Mouse (Mus musculus) T-cell, adult 2 months (primary cell): ENCODE data around the gene Snx3.
A peak's percentile ranks its signal among the peaks of the same experiment; 100 is the strongest.

Experiments
- DNase-seq: peaks from one replicate; pipeline ENCODE4 v3.0.0; 2022; ENCODE audit warnings: low spot score

The Snx3 gene

GRCm38 (mm10) chr10:42510141-42510540, 8.3 kb downstream of the Snx3 start:
- DNase-seq = no peak

GRCm38 (mm10) chr10:42511184-42512135, 9.6 kb downstream of the Snx3 start:
- DNase-seq = no peak

DNA sequence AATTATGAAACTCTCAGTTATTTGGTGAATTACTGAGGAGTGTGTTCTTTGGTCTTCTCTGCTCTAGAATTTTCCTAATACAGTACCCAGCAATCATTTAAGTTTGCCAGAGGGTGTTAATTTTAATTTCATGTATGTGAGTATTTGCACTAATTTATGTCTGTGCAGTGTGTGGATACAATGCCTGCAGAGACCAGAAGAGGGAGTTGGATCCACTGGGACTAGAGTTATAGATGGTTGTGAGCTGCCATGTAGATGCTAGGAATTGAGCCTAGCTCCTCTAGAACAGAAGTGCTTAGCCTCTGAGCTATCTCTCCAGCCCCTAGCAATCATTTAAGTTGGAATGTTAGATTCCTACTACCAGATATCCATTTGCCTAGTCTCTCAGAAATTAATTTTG, 12.3 kb downstream of the Snx3 start:
- no peak for DNase-seq

DNA sequence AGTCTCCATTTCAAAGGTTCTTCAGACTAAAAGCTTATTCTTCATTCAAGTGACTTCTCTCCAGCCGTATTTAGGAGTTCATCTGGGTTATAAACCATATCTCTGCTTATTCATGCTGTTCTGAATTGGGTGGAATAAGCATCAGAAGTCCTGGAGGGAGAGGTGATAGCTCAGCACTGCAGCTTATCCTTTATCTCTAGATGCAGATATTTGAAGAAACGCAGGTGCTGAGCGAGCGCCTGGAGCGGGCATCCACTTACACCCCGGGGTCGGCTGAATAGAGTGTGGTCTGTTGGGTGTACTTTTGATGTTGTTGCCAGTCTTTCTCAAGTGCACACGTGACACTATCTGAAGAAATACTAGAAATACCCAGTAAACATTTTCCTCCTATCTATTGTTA, 16.5 kb downstream of the Snx3 start:
- peak; percentile 19 for DNase-seq

GRCm38 (mm10) chr10:42521315-42521981, 19.6 kb downstream of the Snx3 start:
- no peak for DNase-seq

DNA sequence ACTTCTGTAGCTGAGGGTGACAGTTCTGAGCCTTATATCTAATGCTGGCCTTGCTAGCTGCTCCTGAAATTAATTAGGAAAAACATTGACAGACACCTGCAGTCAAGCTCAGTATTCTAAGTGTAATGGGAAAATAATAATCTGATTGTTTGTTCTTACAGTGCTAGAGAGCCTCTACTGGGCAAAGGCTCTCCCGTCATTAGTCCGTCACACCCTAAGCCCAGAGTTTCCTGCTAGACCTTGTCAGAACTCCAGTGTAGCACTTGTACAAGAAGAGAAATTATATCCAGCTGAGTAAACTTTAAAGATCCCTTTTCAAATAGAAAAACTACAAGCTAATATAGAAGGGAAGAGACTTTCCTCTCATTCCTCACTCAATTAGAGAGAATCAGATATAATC, 21.1 kb downstream of the Snx3 start:
- no peak for DNase-seq

DNA sequence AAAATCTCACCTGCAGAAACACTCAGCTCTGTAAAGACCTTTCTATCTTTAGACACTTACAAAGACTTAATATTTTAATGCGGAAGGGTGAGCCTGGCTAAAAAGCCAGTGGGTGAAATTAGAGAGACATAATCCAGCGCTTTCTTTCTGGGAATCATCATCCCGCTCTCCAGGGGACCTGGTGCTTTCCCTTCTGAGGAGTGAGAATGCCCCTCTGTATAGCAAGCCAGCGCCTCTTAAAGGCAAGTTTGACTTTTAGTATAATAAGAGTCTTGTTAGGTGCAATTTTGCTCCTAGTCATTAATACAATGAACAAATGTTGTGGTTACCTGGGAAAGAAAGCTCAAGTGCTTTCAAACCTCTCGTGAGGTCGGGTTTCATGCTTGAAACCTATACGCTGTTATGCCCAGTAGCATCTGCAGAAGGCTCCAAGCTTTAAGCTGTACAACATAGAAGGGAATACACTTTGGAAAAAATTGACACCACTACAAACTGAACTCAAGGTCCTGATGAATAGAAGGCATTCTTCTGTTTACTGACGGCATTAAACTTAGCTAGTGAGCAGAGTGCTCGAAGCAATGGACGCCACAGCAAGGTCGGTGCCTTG, 21.8 kb downstream of the Snx3 start:
- no peak for DNase-seq

DNA sequence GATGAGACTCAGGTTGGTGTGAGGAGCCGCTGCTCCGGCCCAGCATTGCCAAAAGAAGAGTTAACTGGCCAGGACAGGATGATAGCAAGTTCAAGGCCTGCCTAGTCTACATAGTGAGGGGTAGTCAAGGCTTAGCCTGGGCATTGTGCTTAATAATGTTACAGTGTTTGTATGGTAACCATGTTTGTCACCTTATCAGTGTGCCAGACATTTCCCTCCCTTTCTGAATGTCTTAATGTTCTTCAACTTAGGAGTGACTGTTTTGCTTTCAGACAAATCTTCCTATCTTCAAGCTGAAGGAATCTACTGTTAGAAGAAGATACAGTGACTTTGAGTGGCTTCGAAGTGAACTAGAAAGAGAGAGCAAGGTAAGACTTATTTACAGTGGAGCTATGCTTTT, 23.9 kb downstream of the Snx3 start:
- DNase-seq = no peak

DNA sequence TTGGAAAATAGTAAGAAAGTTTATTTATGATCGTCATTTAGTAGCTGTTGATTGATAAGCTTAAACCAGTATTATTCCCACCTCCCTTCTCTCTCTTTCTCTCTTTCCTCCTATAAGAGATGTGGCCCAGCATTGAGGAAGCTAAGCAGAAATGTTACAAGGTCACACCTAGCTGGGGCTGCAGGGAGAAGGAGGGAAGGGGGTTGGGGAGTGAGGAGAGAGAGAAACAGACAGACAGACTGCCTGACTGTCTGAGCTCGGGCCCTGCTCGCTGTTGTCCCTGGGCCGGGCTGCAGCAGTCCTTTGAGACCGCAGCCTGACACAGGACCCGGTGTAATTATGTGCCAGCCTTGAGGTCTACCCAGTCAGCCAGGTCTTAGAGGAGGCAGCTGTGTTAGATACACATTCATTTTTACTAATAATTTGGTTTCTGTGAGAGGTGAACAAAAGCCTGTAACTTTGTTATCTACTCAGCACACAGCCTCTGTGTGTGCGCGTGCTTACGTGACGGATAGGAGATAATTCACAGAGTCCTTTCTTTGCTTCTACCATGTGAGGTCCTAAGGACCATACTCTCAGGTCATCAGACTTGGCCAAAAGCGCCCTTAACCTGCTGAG, 32.1 kb downstream of the Snx3 start:
- no peak for DNase-seq

GRCm38 (mm10) chr10:42537571-42538316, 35.9 kb downstream of the Snx3 start:
- DNase-seq = no peak

DNA sequence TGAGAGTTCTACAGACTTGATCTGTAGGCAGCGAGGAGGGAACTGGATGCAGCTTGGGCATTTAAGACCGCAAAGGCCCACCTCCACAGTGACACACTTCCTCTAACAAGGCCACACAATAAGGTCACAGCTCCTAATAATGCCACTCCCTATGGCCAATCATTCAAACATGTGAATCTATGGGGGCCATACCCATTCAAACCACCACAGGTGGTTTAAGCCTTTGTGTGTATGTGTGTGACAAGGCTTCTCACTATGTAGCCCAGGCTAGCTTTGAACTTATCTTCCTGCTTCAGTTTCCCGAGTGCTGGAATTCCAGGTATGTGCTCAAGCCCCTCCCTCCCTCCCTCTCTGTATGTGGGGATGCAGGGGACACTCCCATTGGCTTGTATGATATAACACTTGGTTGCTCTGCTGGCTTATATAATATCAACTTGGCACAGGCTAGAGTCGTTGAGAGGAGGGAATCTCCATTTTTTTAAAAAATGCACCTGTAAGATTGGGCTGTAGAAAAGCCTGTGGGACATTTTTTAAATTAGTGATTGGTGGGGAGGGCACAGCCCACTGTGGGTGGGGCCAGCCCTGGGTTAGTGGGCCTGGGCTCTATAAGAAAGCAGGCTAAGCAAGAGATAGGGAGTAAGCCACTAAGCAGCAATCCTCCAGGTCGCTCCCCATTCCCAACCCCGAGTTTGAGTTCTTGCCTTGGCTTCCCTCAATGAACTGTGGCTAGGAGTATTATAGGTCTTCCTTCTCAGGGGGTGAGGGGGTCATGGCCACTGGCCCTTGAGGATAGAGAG, 44.1 kb downstream of the Snx3 start:
- no peak for DNase-seq

DNA sequence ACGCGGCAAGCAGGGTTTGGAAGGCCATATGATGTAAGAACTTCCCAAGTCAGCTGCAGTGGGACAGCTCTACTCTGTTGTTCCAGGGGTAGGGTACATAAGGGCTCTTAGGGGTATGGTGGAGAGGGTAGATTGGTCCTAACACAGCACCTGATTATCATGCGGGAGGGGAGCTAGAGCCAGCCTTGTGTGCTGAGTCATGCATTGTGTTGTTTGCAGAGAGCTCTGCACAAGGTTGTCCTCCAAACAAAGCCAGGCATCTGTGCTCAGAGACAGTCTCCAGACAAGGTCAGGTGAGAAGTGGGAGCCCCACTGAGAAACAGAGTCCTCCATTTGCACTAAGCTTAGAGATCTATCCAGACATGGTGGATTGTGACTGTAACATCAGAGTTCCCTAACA, 44.7 kb downstream of the Snx3 start:
- DNase-seq = no peak

DNA sequence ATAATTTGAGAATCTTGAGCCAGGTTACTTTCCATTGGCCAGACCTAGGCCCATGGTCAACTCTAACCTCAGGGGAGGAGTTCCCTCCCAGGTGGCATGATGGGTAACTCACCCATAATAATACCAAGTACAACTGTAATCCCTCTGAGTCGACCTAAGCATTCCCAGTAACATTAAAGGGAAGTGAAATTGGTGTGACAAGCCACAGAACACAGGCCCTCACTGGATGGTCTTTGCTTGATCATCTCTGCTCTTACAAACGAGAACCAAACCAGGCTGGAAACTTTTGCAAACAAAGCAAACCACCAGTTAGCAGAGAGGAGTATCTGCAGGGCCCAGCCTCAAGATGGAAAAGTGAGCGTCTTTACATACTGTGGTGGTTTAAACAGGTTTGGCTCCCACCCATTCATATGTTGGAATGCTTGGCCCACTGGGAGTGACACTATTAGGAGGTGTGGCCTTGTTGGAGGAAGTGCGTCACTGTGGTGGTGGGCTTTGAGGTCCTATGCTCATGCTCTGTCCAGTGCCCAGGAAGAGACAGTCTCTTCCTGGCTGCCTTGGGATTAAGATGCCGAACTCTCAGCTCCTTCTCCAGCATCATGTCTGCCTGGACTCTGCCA, 57.9 kb downstream of the Snx3 start:
- DNase-seq = no peak

DNA sequence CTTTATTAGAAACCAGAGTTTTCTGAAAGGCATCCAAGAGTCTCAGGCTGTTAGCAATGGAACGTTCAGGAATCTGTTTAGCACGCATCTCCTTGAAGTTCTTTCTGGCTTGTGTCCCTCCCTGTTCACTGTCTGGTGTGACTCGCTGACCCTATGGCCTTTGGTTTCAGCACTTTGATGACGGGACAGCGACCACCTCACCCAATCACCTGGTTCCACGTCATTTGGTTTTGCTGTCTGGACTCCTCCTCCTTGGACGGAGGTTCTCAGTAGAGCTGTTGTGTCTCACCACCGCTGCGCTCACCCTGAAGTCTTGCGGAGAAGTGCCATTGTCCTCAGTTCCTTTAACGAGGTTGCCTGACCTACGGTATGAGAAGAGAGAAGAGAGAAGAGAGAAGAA, 60.4 kb downstream of the Snx3 start:
- no peak for DNase-seq

GRCm38 (mm10) chr10:42572567-42572966, 70.7 kb downstream of the Snx3 start:
- no peak for DNase-seq

DNA sequence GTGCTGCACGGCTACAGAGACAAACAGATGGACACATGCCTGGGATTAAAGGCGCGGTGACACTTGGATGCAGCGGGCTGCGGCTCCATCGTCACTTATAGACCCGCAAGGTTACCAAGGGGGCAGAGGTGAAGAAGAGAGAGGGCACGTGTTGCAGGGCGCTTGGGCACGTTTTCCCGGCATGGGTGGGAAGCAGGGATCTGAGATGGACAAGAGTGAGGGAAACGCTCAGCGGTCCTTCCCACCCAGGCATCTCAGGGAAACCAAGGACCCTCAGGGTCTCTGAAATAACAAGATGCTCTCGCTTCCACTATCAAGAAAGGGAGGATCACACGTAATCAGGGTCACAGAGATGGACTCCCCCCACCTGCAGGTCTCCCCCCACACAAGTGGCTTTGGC, 71.1 kb downstream of the Snx3 start:
- DNase-seq = no peak

- DNase-seq = no peak
Observed at GRCm38 (mm10) chr10:42574639-42575038, 72.8 kb downstream of the Snx3 start.

DNA sequence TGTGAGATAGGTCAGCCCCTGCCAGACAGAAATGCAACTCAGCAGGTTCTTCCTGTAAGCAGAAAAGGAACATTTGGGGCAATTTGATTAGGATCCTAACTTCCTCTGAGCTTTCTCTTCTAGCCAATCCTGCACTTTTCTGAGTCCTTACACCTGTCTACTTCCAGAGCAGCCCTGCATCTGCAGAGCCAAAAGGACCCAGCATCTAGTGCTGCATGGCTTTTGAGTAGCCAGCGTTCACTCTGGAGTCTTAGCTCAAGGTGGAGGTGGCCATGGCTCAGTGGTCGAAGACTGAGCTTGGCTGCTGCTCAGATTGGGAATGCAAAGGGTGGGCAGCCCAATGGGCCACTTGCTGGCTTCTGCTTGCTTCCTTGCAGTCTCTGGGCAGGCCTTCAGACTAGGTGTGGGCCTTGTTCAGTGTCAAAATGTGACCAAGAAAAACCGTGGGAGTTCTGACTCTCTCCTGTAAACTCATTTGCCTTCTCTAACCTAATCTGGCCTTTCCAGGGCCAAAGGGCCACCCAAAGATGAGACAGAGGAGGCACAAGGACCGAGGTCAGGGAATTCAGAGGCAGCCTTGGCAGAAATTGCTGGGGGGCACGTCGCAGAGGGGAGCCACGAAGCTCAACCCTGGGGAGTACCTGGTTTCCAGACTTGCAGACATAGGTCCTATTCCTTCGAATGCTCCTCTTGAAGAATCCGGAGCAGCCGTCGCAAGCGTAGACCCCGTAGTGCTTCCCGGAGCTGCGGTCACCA, 75.9 kb downstream of the Snx3 start:
- no peak for DNase-seq

- DNase-seq = no peak
Observed at GRCm38 (mm10) chr10:42578281-42578675, 76.4 kb downstream of the Snx3 start.
